Mouse (Mus musculus): ENCODE data around the gene Apol7a.

Apol7a gene

DNA sequence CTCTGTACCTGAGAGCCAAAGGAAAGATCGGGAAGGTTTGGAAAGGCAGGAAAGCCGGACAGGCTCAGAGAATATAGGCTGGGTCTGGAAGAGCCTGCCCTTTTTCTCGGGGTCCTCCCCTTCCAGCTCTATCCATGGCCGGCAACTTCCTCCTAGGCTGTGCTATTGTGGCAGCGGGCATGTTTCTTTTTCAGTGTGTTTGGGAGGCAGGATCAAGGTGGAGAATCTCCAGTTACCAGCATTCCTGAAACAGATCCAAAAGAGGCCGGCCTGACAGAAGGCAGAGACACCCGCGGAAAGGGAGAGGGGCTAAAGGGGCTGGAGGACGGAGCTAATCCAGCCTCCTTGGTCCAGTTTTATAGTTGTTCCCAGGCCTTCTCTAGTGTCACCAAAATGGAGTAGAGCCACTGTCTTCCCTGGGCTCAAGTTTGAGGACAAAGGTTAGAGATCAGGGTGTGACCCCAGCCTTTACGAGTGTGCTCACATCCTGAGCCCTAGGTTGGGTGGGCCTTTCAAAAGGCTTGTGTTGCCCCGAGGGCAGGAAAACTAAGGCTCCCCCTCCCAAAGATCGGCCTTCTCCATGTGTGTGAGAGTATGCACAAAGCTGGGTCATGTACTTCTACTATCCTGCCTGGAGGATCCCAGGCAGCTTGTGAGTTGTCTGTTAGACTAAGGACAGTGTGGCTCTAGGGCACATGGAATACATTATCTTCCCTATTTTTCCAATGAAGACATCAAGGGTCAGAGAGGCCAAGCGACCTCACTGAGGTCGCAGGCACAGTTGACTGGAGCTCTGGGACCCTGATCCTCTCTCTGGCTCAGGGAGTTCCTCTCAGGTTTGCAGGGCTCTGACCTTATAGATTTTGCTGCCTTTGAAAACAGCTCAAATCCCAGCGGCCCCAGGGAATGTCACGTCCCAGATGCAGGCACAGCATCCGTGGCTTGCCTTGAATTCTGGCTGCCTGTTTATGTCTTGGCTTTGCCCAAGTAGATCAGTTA, 54.5 kb downstream of the Apol7a start:
- no peak for DNase-seq (ENCODE audit: low read depth)

DNA sequence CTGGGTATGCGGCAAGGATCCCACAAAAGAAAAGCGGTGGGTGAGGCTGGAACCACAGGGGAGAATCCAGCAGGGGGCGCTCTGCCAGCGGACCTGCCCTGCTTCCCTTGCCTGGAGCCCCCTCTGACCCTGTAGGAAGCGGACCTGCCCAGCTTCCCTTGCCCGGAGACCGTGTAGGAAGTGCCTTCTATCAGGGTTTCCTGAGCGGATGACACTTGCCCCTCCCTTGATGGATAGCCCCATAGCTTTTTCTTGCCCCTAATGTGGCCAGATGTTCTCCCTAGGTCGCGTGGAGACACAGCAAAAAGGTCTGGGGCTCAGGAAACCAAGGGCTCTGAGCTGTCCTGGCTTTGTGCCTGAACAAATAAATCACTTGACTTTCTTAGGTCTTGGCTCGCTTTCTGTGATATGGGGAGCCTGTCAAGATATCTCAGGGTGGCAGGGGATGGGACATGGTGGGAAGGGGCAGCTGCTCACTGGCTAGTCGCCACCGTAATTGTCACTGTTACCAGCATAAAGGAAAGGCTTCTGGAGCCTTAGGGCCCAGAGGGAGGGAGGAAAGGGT, 55.3 kb downstream of the Apol7a start:
- DNase-seq (ENCODE audit: low read depth), result peak; percentile 32

DNA sequence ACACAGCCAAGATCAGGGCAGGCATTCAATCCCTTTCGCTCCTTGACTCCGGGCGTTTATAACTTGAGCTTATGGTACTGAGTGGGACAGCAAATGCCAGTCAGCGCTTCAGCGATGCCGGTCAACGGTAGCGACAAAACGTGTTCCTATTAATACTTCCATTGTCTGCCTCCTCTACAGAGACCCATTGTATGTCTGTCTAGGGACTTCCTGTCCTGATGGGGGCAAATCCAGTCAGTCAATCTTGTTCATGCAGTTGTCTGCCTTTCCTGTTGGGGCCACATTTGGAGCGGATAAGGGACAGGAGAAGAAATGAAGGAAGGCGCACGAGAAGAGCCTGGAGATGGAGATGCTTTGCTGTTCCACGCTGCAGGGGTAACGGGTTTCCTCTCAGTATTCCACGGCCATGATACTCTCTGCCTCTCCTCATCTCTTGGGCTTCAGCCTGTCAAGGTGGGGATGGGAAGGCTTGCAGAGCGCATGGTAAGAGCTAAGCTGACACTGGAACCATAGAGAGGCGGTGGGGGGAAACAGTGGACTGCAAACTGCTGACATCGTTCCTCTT, 55.9 kb downstream of the Apol7a start:
- no peak for DNase-seq (ENCODE audit: low read depth)

DNA sequence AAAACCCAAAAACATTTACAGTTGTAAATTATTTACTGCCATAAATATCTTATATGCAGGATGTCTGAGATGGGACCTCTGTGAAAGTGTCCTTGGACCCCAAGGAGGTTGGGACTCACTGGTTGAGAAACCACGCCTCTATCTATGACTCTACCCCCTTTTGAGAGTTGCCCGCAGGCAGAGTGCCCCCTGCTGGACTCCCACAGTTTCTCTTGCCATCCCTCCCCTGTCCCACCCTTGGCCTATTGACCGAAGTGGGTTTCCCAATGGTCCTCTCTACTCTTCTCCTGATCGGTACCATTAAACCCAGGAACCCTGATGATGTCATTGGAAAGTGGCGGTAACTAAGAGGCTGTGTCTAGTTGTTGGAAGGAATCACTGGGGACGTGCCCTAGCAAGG, 56.9 kb downstream of the Apol7a start:
- DNase-seq (ENCODE audit: low read depth), result no peak

DNA sequence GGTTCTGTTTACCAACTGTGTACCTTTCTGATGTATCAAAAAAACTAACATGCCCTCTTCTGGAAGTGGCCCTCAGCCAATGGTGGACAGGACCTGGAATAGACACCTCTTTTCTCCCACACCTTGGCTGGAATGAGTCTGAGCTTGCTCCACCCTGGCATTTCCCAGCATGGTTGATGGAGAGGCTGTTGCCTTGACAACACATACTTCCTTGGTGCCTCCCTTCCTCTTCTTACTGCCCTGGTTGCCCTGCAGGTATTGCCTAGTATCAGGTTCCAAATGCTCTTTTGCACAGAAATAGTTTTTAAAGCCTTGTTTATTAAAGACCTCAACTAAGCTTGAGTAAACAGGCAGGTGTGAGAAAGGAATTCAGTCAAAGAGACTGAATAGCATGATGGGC, 58.3 kb downstream of the Apol7a start:
- DNase-seq (ENCODE audit: low read depth), result no peak

DNA sequence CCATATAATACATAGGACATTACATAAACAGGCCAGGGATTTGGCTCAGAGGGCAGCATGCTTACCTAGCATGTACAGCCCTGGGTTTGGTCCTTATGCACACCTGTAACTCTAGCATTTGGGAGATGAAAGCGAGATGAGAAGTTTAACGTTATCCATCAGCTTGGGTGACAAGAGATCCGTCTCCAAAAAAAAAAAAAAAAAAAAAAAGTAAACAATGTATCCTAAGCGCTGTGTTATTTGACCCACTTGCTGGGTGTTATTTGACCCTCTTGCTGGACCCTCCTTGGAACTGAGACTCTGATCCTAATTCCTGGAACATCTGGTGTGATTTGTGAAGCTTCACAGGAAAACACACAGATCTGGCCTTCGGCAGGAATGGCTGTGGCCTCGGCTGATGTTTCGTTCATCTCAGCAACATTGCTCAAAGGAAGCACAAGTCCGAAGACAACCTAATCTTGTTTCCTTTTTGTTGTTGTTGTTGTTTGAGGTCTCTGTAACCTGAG, 59.9 kb downstream of the Apol7a start:
- no peak for DNase-seq (ENCODE audit: low read depth)

DNA sequence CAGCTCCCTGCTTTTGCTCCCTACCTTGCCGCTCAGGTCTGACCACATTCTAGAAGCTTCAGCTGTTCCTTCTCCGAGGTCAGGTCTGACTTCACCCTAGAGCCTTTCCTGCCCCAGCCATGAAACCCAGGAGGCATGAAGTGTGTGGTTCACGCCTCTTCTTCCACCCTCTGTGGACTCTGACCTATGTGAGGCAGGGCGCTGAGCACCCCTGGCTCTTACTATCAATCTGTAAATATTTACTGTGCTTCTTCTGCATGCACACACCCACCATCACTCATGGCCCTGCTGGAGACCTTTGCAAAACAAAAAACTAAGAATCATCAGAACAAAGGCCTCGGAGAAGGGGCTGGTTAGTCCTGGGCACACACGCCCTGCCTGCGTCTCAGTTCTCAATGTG, 60.5 kb downstream of the Apol7a start:
- no peak for DNase-seq (ENCODE audit: low read depth)

Measured in naive thymus-derived CD4-positive, alpha-beta T cell, adult 2 months (primary cell).